Mouse (Mus musculus): ENCODE data around the gene Rexo2.
"Not testable (repeated sequence)": the region's sequence is repeated elsewhere in the genome, so short reads cannot be mapped to it uniquely, and the experiment has no call there.

Gene Rexo2

GRCm38 (mm10) chr9:48480411-48481213 lies at the start of gene Rexo2:
TSS of gene Rexo2 (minus strand) at chr9:48480623.
- peak; percentile 97 for DNase-seq (ENCODE audit: low read depth, low spot score)

- peak; percentile 23 for DNase-seq (ENCODE audit: low read depth, low spot score)
These were observed 46.1 kb upstream of the Rexo2 start for GRCm38 (mm10) chr9:48526520-48526919.

- peak; percentile 49 for DNase-seq (ENCODE audit: low read depth, low spot score)
These were observed 45.1 kb upstream of the Rexo2 start for GRCm38 (mm10) chr9:48525566-48525965.

- DNase-seq (ENCODE audit: low read depth, low spot score): not testable (repeated sequence)
These were observed 40.0 kb upstream of the Rexo2 start for GRCm38 (mm10) chr9:48520405-48520804.

GRCm38 (mm10) chr9:48517372-48518130 lies 37.1 kb upstream of the Rexo2 start:
- DNase-seq (ENCODE audit: low read depth, low spot score): no peak

GRCm38 (mm10) chr9:48516615-48517371 lies 36.4 kb upstream of the Rexo2 start:
- no peak for DNase-seq (ENCODE audit: low read depth, low spot score)

GRCm38 (mm10) chr9:48515332-48515731 lies 34.9 kb upstream of the Rexo2 start:
- no peak for DNase-seq (ENCODE audit: low read depth, low spot score)

- DNase-seq (ENCODE audit: low read depth, low spot score): no peak
These were observed 29.7 kb upstream of the Rexo2 start for GRCm38 (mm10) chr9:48510134-48510533.

GRCm38 (mm10) chr9:48504741-48505365 lies 24.4 kb upstream of the Rexo2 start:
- DNase-seq (ENCODE audit: low read depth, low spot score): no peak

GRCm38 (mm10) chr9:48503001-48503400 lies 22.6 kb upstream of the Rexo2 start:
- no peak for DNase-seq (ENCODE audit: low read depth, low spot score)

- no peak for DNase-seq (ENCODE audit: low read depth, low spot score)
These were observed 20.8 kb upstream of the Rexo2 start for GRCm38 (mm10) chr9:48501192-48501591.

- DNase-seq (ENCODE audit: low read depth, low spot score): no peak
These were observed 15.1 kb upstream of the Rexo2 start for GRCm38 (mm10) chr9:48495548-48495932.

- peak; percentile 98 for DNase-seq (ENCODE audit: low read depth, low spot score)
These were observed 14.6 kb upstream of the Rexo2 start, which contains the start of the genes Rbm7 and Gm5617 for GRCm38 (mm10) chr9:48494817-48495547. TSS of gene Rbm7 (minus strand) at chr9:48495299. TSS of gene Gm5617 (plus strand) at chr9:48495442.

- DNase-seq (ENCODE audit: low read depth, low spot score): no peak
These were observed 1.1 kb upstream of the Rexo2 start for GRCm38 (mm10) chr9:48481214-48482134.

GRCm38 (mm10) chr9:48479838-48480410 lies 499 bp downstream of the Rexo2 start:
- no peak for DNase-seq (ENCODE audit: low read depth, low spot score)

GRCm38 (mm10) chr9:48478808-48479207 lies 1.6 kb downstream of the Rexo2 start:
- DNase-seq (ENCODE audit: low read depth, low spot score): no peak

- DNase-seq (ENCODE audit: low read depth, low spot score): no peak
These were observed 3.9 kb downstream of the Rexo2 start for GRCm38 (mm10) chr9:48476236-48477165.

- DNase-seq (ENCODE audit: low read depth, low spot score): no peak
These were observed 6.1 kb downstream of the Rexo2 start for GRCm38 (mm10) chr9:48474367-48474766.
